Mouse (Mus musculus) adrenal gland, adult 8-10 months (tissue): ENCODE data around the gene Dpt. TPM values are rescaled to one million over a fixed set of nuclear protein-coding genes. Genes with fewer than 3 reads are reported as not detected.
"Not testable (repeated sequence)": the region's sequence is repeated elsewhere in the genome, so short reads cannot be mapped to it uniquely, and the experiment has no call there.

ENCODE experiments used
- DNase-seq: peaks from one replicate; pipeline ENCODE4 v3.0.0; 2022
- total RNA-seq, 4 experiments: library from RNA; stranded (reverse); gene quantifications; 2 replicates each; pipeline ENCODE4 v1.2.4; 2022

Gene Dpt
- total RNA-seq = 10 to 100 TPM; 15.6 to 82.1 (median 32.1) TPM

DNA sequence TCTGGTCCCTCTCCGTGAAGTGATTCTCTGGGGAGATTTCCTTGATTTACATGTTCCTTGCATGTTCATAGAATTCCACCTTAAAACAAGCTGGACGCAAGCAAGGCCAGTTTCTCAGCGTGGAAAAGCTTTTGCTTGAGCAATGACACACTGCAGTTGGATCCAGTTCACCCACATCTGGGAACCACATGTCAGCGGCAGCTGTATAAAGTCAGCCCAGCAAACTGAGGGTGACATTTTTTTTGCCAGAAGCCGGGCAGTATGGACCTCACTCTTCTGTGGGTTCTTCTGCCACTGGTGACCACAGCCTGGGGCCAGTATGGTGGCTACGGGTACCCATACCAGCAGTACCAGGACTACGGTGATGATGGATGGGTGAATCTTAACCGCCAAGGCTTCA, at the start of gene Dpt:
Dpt (plus strand) TSS at position 174 of the 400 bp plus-strand sequence.
- DNase-seq = no peak

DNA sequence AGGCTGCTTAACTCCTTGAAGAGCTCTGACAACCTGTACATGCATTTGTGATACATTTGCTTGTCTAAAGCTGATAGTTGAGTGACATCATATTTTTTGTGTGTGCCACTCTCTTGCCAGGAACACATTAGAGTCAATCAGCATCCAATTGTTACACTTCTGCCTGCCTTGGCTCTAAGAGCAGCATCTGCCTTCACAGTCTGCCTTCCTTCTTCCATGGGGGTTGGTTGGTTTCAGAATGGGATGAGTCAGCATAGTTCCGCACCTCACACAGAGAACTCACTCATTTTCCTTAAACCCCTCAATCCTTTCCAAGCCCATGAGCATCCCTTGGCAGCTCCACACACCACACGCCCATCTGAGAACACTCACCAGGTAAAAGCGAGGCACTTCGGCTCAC, 42.7 kb upstream of the Dpt start:
- DNase-seq = no peak

DNA sequence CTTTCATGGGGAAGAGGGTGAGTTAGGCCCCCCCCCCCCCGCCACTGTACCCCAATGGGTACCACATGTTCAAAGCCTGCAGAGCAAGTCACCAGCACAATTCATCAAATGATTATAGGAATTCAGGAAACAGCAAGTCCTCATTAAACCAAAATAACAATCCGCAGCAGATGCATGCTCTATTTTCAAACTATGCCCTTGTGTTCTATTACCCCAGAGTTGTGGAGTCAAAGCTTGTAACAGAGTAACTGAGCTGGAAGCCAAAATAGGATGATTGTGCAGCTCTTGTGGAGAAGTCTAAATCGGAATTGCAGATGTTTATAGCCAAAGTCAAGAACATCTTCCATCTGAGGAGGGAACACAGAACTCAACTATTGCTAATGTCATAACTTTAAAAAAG, 40.8 kb upstream of the Dpt start:
- DNase-seq = no peak

DNA sequence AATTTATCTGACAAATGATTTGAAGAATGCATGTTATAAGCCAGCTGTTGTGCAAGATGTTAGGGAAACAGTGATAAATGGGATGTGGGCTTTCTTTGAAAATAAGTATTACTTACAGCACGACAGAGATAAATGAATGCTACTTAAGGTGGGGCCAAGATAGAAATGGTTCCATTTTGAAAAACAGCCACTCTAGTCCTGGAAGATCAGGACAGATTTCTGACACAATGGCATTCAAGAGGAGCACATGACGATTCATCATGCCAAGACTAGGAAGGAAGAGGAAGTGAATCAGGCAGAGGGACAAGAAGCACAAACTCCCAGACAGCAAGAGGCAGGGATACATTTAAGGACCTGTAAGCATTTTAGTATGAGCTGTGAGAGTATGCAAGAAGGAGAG, 39.5 kb upstream of the Dpt start:
- no peak for DNase-seq

DNA sequence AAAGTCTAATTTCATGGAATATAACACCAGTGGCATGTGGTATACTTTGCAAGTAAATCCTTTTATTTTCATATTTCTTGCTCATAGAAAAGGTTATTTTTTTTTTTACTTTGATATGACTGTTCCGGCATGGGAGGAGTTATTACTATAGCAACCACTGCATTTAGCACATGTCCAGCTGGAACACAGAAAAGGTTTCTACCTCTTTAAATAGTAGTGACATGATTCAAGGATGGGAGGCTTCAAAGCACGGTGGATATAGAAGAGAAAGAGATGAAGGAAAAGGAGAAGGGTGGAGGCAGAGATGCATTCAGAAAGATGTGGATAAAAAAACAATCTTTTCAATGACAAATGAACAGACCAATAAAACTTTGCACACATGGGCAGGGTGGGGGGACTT, 38.0 kb upstream of the Dpt start:
- no peak for DNase-seq

DNA sequence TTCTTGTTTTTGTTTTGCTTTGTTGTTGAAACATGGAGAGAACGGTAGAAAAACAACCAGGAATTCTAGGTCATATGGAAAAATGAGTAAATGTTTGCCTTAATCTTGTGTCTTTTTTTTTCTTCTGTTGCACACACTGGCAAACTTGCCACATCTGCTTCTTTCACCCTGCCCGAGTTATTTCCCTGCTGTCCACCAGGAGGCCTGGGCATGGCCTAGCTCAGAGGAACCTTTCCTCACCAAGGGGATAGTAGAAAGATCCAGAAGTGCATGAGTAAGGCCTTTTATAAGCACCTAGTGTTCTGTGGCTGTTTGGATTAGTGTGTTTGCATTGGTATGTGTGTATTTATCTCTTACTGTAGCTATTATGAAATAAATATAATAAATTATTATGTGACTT, 34.2 kb upstream of the Dpt start:
- no peak for DNase-seq

DNA sequence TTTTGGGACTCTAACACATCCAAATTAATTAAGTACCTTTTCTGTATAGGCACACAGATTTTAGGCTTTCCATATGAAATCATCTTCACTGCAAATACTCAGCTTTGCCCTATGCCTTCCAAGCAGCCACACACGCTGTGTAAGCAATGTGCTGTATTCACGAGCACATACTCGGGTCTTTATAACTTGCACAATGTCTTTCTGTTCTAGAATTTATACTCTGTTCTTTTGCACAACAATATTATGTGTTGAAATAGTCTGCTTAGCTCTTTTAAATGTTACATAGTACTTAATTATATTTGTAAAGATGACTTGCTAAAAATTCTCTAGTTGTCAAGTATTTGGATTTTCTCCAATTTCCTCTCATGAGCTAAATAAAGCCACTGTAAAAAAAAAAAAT, 29.8 kb upstream of the Dpt start:
- no peak for DNase-seq

DNA sequence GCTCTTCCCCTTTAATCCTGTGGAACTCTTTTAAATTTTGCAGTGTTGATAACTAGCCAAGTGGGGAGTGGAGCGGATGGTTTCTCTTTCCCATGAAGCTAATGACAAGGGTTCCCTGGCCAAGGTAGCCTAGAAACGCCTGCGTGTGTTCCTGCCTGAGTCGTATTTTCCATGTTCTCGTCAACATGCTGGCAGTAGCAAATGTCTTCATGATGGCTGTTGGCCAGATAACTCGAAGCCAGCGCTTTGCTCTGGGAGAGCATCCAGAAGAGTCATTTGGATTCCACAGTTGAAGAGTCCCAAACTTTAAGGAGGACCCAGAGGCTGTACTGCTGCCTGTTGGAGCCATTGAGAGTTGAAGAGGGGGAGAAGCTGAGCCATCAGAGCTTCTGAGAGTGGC, 25.8 kb upstream of the Dpt start:
- DNase-seq = peak; percentile 29

DNA sequence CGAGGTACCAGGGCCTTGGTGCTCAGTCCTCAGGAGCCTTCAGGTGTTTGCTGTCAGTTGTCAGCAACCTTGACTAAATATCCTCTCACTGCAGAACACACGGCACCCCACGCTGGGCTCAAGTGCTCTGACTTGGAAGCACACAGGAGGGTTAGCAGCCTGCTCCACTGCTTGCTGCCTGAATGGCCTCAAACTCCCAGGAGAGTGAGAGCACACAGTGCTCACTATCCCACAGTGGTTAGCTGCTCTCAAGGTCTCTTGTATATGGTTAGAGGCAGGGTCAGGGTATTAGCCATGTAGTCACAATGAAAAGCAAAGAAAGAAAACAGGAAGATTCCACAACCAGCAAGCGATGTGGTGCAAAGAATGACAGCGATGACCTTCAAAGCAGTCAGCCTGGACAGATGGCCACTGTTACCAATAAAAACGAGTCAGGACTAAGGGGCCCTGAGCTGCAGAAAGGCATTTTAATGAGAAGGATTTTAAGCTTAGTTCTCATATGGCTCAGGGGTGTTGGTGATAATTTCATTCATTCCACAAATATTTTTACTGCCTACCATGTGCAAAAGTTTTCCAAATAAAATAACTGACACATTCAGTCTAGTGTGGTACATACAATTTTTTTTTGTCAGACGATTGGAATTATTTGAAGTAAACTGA, 15.5 kb upstream of the Dpt start:
- DNase-seq = no peak

DNA sequence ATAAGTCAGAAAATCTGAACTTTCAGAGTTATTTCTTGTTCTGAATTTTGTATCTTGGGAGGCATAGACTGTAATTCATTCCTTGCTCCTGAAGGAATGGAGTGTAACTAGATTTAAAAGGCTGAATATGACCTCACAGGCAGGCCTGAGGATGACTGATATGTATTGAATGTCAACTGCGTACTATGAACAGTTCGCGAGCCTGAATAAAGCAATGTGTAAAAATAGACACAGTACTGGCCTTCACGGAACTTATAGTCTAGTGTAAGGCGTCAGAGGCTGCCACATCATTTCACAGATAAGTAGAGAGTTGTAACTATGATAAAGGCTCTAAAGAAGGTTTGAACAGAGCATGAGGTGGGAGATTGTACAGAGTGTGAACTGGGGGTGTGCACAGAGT, 10.3 kb upstream of the Dpt start:
- no peak for DNase-seq

DNA sequence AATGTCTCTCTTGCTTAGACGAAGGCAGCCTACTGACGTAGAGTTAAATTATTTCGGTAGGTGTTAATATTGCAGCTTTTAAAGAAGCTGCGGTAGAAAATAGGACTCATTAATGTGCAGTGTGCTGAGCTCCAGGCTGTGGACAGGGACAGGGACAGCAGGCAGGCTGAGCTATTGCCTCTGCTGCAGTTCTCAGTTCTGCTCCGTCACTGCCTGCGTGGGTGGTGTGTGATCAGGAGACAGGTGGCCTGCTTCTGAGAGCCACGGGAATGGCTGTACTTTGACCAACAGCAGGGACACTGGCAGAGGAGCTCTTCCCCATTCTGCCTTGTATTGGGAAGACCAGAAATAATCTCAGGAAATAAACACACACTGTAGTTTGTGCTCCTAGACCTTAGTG, 8.7 kb upstream of the Dpt start:
- DNase-seq = no peak

DNA sequence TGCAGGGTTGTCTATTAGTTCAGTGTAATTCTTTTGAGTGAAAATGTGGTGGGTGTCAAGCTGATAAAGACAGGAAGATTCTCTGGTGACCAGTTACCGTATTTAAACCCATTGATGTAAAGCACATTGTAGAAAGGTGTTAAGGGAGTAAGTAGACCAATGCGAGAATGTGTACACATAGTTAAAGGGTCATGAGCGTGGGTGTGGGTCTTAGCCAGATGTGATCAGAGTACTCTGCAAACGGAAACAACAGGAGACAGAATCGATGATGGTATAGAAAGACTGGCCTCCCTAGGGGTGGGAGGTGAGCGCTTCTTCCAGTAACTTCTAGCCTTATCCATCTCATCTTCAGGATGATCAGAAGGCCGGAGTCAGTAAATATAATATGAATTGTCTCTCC, 8.2 kb upstream of the Dpt start:
- no peak for DNase-seq

DNA sequence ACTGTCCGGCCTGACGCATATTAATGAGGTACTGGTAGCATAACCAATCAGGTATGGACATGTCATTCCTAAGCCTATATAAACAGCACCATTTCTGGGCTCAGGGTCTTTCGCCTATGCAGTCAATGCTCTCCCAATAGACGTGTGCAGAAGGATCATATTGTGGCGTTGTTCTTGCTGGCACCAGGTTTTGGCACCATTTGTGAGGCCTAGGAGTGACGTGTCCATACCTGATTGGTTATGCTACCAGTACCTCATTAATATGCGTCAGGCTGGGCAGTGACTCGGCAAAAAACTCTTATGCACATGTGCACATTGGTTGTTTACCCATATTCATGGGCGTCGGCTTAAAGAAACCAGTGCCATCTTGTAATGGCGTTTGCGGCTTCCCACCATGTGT, 6.1 kb upstream of the Dpt start:
- DNase-seq = not testable (repeated sequence)

DNA sequence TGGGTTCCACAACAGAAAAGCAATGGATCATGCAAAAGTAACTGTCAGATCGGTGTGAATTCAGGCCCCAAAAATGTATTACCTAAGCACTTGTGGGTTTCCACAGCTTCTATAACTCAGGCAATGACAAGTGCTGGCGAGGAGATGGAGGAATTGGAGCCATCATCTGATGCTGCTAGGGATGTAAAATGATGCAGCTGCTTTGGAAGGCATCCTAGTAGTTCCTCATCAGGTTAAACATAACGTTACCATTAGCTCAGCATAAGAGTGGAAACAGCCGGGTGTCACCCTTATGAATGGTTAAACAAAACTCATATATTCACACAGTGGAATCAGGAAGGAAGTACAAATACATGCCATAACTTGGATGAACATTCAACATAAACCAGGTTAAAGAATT, 3.4 kb upstream of the Dpt start:
- DNase-seq = no peak

DNA sequence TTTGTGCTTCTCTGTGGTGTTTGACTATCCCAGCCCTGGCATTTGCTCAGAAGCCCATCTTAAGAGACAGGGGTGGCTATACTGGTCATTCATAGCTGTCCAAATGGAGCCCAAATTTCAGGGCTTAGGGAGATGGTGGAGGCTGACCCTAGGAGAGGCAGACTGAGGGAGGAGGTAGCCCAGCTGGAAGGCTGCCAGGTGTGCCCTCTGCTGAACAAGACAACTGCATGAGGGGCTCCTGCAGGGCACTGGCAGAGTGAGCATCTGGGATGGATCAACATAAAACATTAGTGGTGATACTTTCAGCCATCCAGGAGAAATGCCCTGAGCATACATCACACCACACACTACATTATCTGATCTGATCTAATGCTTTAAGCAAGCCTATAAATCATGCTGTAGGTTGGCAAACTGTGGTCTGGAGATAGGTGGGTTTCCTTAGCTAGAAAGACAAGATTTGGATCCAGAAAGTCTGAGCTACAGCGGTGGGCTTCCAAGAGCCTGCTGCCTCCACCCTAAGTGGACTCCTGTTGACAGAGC, 1.4 kb downstream of the Dpt start:
- DNase-seq = no peak

DNA sequence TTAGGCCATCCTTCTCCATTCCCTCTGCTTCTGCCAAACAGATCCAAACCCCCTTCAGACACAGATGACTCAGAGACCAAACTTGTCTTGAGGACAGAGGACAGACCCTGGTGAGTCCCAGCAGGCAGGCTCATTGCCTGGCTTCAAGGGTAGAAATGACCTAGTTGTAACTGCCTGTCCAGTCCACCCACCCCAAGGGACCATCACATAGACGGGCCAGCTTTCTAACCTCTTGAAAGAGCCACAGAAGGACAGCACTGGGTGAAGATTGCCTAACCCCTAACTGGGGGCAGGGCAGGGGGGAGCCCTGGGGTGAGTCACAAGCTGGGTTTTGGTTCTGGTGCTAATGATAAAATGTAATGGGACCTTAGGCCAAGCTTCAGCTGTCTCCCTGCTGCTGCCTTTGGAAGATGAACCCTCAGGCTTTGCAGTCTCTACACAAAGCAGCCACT, 2.1 kb downstream of the Dpt start:
- no peak for DNase-seq

DNA sequence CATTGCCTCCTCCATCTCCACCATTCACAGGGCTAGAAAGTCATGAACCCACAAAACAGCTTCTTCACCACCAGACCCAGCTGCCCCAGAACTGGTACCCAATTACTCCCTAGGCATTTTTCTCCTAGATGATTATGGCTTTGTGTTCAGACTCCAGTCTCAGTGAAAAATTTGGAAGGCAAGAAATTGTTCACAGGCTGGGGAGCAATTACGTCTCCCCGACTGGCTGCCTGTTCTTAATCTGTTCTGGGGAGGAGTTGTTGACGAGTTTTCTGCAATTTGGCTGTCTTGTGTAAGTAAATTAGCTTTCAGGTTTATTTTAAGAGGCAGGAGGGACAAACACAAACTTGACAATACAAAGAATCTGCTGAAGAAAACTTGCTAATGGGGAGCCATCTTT, 2.7 kb downstream of the Dpt start:
- no peak for DNase-seq

DNA sequence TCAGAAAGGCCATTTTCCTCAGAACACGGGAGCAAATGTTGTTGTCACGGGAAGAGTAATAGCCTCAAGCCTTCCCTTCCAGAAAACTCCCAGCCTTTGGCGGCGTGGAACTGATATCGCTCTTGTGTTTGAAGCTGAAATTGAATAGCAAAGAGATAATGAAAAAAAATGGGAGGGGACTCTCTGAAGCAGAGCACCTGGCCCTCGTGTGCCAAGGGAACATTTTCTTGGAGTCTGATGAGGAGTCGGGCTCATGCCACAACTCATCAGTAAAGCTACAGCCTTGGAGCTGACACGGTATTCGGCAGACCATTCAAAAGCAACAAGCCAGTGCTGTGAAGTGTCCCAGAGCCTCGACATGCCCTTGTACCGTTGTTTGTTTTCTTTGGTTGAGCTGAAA, 7.8 kb downstream of the Dpt start:
- DNase-seq = no peak

DNA sequence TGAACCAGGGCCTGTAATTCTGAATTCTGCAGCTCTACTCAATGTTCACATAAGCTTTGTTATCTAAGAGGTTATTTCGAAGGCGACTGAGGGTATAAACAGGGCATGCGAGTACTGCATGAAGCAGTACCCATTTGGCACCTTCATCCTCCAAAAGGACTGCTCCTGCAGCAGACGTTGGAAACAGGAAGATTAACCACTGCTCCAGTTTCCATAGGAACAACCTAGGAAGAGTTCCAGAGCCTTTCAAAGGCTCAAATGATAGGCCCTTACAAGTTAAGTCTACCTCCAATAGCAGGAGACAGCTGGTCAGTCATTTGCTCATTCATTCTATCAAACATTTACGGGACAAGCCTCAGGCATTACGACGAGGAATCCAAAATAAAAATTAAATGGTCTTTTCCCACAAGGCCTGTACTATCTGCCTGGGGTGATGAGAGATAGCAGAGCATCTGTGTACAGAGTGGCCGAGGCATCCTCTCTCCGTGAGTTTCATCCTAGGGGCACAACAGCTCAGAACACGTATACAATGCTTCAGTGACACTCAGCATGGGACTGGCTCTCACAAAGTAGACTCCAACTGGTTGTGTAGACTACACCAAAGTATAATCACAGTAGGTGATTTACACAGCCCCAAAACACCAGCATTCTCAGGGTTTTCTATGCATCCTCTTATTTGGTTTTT, 8.4 kb downstream of the Dpt start:
- no peak for DNase-seq

DNA sequence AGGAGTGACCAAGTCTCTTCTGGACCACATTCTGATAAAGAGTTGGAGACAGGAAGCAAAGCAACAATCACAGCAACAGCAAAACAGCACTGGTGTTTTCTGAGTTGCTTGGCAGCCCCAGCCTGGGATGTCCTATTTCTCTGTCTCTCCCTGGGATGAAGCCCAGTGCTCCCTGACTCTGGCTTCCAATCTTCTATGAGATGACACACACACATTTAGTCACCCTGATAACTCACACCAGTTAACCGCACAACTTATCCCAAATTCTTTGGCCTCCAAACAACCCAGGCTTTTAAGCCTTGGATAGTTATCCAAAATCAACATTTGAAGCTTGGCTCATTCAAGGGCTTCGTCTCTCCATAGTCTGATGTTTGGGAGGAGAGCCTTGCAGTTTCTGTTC, 12.9 kb downstream of the Dpt start:
- no peak for DNase-seq

DNA sequence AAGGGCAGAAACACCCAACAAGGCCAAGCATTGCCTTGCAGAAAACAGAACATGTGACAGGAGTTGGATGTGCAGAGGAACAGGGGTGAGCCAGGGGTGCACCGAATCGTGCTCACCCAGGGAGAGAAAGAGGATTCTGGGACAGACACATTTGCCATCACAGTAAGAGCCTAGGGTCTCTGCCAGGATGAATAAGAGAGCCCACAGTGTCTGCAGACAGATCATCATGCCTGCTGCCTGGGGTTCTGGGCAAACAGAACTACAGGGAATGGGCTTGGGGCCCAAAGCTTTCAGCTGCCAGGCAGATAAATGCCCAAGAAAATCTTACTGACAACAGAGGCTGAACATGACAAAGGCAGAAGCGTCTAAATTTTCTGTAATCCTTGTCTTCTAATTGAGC, 14.9 kb downstream of the Dpt start:
- no peak for DNase-seq

DNA sequence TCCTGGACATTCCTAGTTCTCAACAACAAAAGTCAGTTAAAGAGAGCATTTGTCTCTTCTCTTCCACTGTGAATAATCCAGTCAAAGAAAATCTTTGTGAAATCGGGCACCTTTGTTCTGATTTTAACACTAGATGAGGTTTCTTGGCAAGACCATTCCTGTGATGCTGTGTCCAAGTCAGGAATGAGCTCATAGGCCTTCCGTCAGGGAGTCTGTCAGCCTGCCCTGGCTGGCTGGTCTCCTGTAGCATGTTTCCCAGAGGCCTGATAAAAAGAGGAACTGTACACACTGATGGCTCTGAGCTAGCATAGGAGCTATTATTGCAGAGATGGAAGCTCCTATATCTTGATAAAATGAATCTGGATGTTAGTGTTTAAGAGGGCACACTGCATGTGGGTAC, 17.8 kb downstream of the Dpt start:
- no peak for DNase-seq

DNA sequence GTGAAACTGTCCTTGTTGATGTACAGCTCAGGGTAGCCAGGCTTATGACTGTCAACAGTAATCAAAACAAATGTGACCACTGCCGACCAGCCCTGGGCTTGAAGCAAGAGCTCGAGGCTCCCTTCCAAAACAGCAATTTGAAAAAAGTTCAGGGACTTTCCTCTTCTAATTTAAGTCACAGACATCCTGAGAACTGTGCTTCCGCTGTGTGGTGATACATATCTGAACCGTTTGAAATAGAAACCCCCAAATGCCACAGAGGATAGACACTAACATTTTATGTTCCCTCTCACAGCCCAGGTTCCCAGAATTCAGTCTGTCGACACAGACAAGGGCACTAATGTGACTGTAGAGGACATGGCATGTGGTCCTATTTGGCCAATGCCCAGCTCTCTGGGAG, 18.9 kb downstream of the Dpt start:
- no peak for DNase-seq

DNA sequence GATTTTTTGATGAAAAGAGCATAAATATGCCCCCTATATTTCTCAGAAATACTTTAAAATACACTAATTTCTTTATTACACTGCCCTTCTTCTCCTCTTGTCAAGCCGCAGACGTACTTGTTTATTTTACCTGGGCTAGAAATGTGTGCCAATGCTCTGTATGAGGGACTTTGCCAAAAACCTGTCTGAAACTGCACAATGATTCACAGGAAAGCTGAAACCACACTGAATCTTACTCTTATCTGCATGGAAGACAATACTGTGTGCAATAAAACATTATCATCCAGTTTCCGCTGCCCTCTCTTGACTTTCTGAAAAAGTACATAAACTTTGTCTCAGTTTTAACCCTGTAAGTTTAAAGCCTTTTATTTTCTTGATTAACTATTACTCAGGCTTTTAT, 20.9 kb downstream of the Dpt start:
- DNase-seq = no peak
